Mouse (Mus musculus) heart, postnatal 0 days (tissue): ENCODE measurements at regions not wholly inside any gene's neighbourhood (a gene's known extent, or its start where the extent isn't known, plus 50 kb on each side); places are given as distances from the start of the nearest gene placed in this dataset.

Source experiments
- ATAC-seq: fragments of 200-750 bp; cut with Nextera tagmentation; 2 replicates; pipeline ENCODE4 v1.8.0; 2017; ENCODE audit warnings: low read depth, moderate number of reproducible peaks, moderate library complexity; ENCODE audit not compliant: insufficient read depth
- DNase-seq: peaks from one replicate; pipeline ENCODE4 v3.0.0-alpha.2; 2016; ENCODE audit warnings: low spot score
- H3K27ac ChIP-seq: fragments of 300-500 bp; sonication (generic); 2 replicates; pipeline ENCODE4 v1.5.1; 2014; ENCODE audit warnings: low read depth, mild to moderate bottlenecking
- H3K27me3 ChIP-seq: fragments of 300-500 bp; sonication (generic); 2 replicates; pipeline ENCODE4 v1.6.1; 2014; ENCODE audit warnings: low read length, mixed read lengths; ENCODE audit not compliant: control insufficient read depth, insufficient read depth
- H3K36me3 ChIP-seq: fragments of 300-500 bp; sonication (generic); replicated peaks from 2 replicates; pipeline ENCODE4 v1.6.1; 2014; ENCODE audit warnings: low read length, mixed read lengths; ENCODE audit not compliant: control insufficient read depth, insufficient read depth
- H3K4me1 ChIP-seq: fragments of 300-500 bp; sonication (generic); 2 replicates; pipeline ENCODE4 v1.6.1; 2014; ENCODE audit warnings: antibody characterized with exemption; ENCODE audit not compliant: control insufficient read depth, insufficient read depth
- H3K4me2 ChIP-seq: fragments of 300-500 bp; sonication (generic); 2 replicates; pipeline ENCODE4 v1.6.1; 2014; ENCODE audit warnings: low read depth, mild to moderate bottlenecking, low read length, moderate library complexity
- H3K4me3 ChIP-seq: fragments of 300-500 bp; sonication (generic); 2 replicates; pipeline ENCODE4 v1.5.1; 2014; ENCODE audit warnings: low read depth, low read length
- H3K9ac ChIP-seq: fragments of 300-500 bp; sonication (generic); replicated peaks from 2 replicates; pipeline ENCODE4 v1.6.1; 2014; ENCODE audit warnings: low read depth, low read length, mixed read lengths
- H3K9me3 ChIP-seq: fragments of 300-500 bp; sonication (generic); replicated peaks from 2 replicates; pipeline ENCODE4 v1.6.1; 2016; ENCODE audit warnings: low read length; ENCODE audit not compliant: control insufficient read depth
- CTCF ChIP-seq: IDR thresholded peaks from 2 replicates; pipeline ENCODE4 v1.5.1; 2016; ENCODE audit warnings: antibody characterized with exemption, control low read depth, low read depth
- EP300 ChIP-seq: IDR thresholded peaks from 2 replicates; pipeline ENCODE4 v1.6.1; 2016; ENCODE audit warnings: antibody characterized with exemption, low read depth
- WGBS: fragments of 180-500 bp; shearing (Covaris S2); extraction: QIAGEN DNeasy Blood & Tissue Kit; methylation state at CpG from one replicate; pipeline ENCODE4 v1.1.7; 2014; 5-methylcytosine and 5-hydroxymethylcytosine counted together

DNA sequence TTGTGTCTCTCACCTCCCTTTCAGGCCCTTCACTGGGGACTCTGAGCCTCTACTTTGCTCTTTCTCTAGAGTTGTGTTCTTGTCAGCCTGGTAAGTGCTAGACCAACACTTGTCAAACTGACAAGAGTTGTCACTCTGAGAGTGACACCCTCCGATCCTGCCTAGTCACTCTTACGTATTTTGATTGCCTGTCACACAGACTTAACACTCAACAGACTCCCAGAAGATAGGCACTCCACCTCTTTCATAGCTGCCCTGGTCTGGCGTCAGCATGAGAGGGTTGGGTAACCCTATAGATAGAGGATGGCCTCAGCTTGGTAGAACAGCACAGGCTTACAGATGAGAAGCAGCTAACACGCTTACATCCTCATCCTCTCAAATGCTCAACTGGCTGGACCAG, 62.0 kb upstream of the Eomes start:
- no peak for DNase-seq
- 27% methylated on average over 4 of the region's 4 CpGs for WGBS
- Histone ChIP-seq H3K4me2 (no peak overlapping the region), H3K9ac (no peak overlapping the region), H3K4me3 (no peak overlapping the region), H3K27ac (no peak overlapping the region), H3K9me3 (no peaks in the 10 kb centered on the region), H3K4me1 (no peaks in the 10 kb centered on the region), H3K36me3 (no peaks in the 10 kb centered on the region), H3K27me3 (no peaks in the 10 kb centered on the region)
- no peak for ATAC-seq
- TF ChIP-seq EP300 (no peak), CTCF (no peak)

DNA sequence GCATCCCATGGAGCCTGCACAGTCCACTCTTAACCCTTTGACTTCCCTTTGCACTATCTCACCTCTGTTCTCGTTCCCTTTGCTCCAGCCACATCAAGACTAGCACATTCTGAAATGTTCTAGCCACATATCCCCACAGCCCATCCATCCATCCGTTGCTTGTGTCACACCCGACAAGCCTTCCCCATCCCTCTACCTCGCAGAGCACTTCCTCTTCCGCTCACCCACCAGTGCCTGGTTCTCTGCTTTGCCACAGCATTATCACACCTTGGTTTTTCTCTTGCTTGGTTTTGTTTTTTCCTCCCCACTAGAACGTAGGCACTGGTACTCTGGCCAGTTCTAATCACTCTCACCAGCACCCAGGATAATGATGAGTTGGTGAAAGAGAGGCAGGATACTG, 61.5 kb upstream of the Eomes start:
- Histone ChIP-seq H3K9ac (no peak overlapping the region), H3K4me2 (no peak overlapping the region), H3K27ac (no peak overlapping the region), H3K27me3 (no peaks in the 10 kb centered on the region), H3K9me3 (no peaks in the 10 kb centered on the region), H3K36me3 (no peaks in the 10 kb centered on the region), H3K4me1 (no peaks in the 10 kb centered on the region), H3K4me3 (no peak overlapping the region)
- WGBS: 76% methylated on average over 6 of the region's 6 CpGs
- DNase-seq (no peak), ATAC-seq (no peak)
- TF ChIP-seq EP300 (no peak), CTCF (no peak)

DNA sequence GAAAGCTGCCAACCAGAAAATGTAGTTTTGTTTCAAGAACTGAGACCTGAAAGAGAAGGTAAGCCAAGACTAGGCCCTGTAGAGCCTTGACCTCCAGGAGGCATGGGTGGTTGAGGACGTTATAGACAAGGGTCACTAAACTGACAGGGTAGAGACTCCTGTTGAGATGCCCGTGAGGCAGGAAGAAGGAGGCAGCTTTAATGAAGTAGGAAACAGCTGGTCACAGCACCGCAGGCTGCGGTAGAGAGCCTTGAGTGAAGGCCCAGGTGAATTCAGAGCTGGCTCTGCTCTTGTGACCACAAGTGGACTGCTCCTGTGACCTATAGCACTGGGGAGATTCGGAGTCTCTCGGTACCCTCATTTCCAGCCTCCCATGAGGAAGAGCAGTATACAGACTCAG, 53.7 kb upstream of the Eomes start:
- 69% methylated on average over 6 of the region's 6 CpGs for WGBS
- ATAC-seq: no peak
- no peak overlapping the region for H3K4me2 ChIP-seq
- no peaks in the 10 kb centered on the region for H3K4me1 ChIP-seq
- DNase-seq: no peak
- H3K4me3 ChIP-seq: no peak overlapping the region
- H3K9me3 ChIP-seq: no peaks in the 10 kb centered on the region
- H3K9ac ChIP-seq: no peak overlapping the region
- no peaks in the 10 kb centered on the region for H3K27me3 ChIP-seq
- H3K36me3 ChIP-seq: no peaks in the 10 kb centered on the region
- no peak overlapping the region for H3K27ac ChIP-seq
- TF ChIP-seq CTCF (no peak), EP300 (no peak)
